Mouse (Mus musculus) liver, postnatal 0 days (tissue): ENCODE data around the gene Kif20b. TPM values are rescaled to one million over a fixed set of nuclear protein-coding genes. Genes with fewer than 3 reads are reported as not detected.

Source experiments
- ATAC-seq: fragments of 200-750 bp; cut with Nextera tagmentation; 2 replicates; pipeline ENCODE4 v1.8.0; 2017; ENCODE audit warnings: mild to moderate bottlenecking, moderate library complexity
- DNase-seq: peaks from one replicate; pipeline ENCODE4 v3.0.0-alpha.2; 2016
- H3K27ac ChIP-seq: fragments of 300-500 bp; sonication (generic); 2 replicates; pipeline ENCODE4 v1.5.1; 2014; ENCODE audit warnings: antibody characterized with exemption, moderate library complexity, mild to moderate bottlenecking, low read depth
- H3K27me3 ChIP-seq: fragments of 300-500 bp; sonication (generic); 2 replicates; pipeline ENCODE4 v1.6.1; 2014; ENCODE audit warnings: low read length, control low read depth, mixed read lengths; ENCODE audit not compliant: insufficient read depth
- H3K36me3 ChIP-seq: fragments of 300-500 bp; sonication (generic); replicated peaks from 2 replicates; pipeline ENCODE4 v1.6.1; 2014; ENCODE audit warnings: mild to moderate bottlenecking, control low read depth, low read length, moderate library complexity, mixed read lengths; ENCODE audit not compliant: insufficient read depth
- H3K4me1 ChIP-seq: fragments of 300-500 bp; sonication (generic); 2 replicates; pipeline ENCODE4 v1.6.1; 2014; ENCODE audit warnings: antibody characterized with exemption, mild to moderate bottlenecking, control low read depth; ENCODE audit not compliant: insufficient read depth
- H3K4me2 ChIP-seq: fragments of 300-500 bp; sonication (generic); 2 replicates; pipeline ENCODE4 v1.6.1; 2014; ENCODE audit warnings: low read depth, mild to moderate bottlenecking, low read length, moderate library complexity, mixed read lengths
- H3K4me3 ChIP-seq: fragments of 300-500 bp; sonication (generic); 2 replicates; pipeline ENCODE4 v1.5.1; 2014; ENCODE audit warnings: low read depth, low read length
- H3K9ac ChIP-seq: fragments of 300-500 bp; sonication (generic); replicated peaks from 2 replicates; pipeline ENCODE4 v1.6.1; 2014; ENCODE audit warnings: mild to moderate bottlenecking, moderate library complexity
- H3K9me3 ChIP-seq: fragments of 300-500 bp; sonication (generic); 2 replicates; pipeline ENCODE4 v1.6.1; 2016; ENCODE audit warnings: mild to moderate bottlenecking, control low read depth, low read length, mixed read lengths
- CTCF ChIP-seq: sonication (generic); IDR thresholded peaks from 2 replicates; pipeline ENCODE4 v1.5.1; 2016; ENCODE audit warnings: antibody characterized with exemption, low read depth
- EP300 ChIP-seq: IDR thresholded peaks from 2 replicates; pipeline ENCODE4 v1.6.1; 2016; ENCODE audit warnings: antibody characterized with exemption, low read depth, mild to moderate bottlenecking
- WGBS: fragments of 180-500 bp; shearing (Covaris S2); extraction: QIAGEN DNeasy Blood & Tissue Kit; methylation state at CpG from one replicate; pipeline ENCODE4 v1.1.7; 2014; ENCODE audit not compliant: insufficient replicate concordance; 5-methylcytosine and 5-hydroxymethylcytosine counted together
- polyA plus RNA-seq: library from polyadenylated mRNA; unstranded; fragments of >200 nt; fragmentation: Nextera tagmentation; extraction: Ambion mirVana; gene quantifications from 2 replicates; pipeline ENCODE4 v1.2.1, GENCODE M21; 2015

Gene Kif20b
- polyA plus RNA-seq, 1 experiment from 2014 or later = 18.0 TPM

DNA sequence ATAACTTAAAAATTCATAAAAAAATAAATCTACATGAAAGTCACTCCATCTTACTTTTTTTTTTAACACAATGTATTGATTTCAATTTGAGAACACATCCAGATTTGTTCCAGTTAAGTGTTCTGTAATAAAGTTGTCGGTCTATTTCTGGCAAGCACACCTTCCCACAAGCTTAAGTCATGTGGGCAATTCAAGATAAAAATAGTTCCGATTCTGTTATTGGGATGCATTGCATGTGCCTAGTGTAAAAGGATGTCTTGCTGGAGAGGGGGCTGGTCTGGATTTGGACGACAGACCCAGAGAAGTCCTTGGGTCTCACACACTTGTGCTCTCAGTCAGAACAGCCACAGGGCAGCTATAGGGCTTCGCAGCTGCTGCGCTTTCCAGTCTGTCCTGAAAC lies 15.4 kb upstream of the Kif20b start:
- no peak for DNase-seq

DNA sequence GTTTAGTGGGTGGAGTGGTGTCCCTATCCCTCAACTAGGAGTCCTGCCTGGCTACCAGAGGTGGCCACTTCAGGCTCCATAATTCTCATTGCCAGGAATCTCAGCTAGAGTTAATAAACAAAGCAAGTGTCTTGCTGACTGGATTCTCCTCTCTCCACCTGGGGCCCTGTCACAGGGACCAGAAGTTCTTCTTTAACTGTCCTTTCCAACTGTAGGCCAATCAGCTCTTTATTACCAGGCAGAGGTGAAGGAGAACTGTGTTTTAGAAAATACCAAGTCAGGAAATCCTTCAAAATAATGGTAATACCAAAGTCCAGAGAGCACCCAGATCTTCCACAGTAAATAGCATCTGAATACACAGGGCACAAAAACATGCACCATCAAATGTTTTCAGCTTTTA lies 9.8 kb upstream of the Kif20b start:
- no peaks in the 10 kb centered on the region for H3K36me3 ChIP-seq
- no peak overlapping the region for H3K4me3 ChIP-seq
- H3K4me2 ChIP-seq = no peak overlapping the region
- no peak overlapping the region for H3K9ac ChIP-seq
- H3K9me3 ChIP-seq = no peaks in the 10 kb centered on the region
- ATAC-seq = no peak
- H3K27ac ChIP-seq = no peak overlapping the region
- no peaks in the 10 kb centered on the region; the same call in 1 of the 2 replicates for H3K4me1 ChIP-seq
- H3K27me3 ChIP-seq = no peaks in the 10 kb centered on the region
- TF ChIP-seq CTCF = no peak
- no peak for TF ChIP-seq EP300
- DNase-seq = no peak

More for the DNA sequence above, 15.4 kb upstream of the Kif20b start:
- Histone ChIP-seq H3K27ac (no peak overlapping the region), H3K4me2 (no peak overlapping the region), H3K36me3 (no peaks in the 10 kb centered on the region), H3K9me3 (no peaks in the 10 kb centered on the region), H3K9ac (no peak overlapping the region), H3K4me1 (no peaks in the 10 kb centered on the region; the same call in 1 of the 2 replicates), H3K27me3 (no peaks in the 10 kb centered on the region), H3K4me3 (no peak overlapping the region)
- no peak for ATAC-seq
- WGBS = 54% methylated on average over 5 of the region's 5 CpGs
- TF ChIP-seq CTCF (no peak), EP300 (no peak)

DNA sequence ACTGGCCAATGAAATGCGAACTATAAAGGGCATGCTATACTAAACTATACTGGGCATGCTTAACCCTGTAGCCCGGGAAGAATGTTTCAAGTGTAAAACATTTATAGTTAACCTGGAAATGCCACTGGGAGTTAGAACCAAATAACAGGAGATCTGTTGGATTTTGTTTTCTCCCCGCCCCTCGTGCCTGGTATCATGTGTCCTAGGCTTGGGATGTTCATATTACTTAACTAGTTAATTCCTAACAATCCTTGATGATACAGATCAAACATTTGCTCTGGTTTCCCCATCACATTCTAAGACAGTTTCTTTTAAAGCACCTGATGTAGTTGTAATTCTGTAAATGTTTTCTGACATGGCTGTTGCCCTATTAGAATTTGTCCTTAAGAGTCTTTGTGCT lies 2.1 kb upstream of the Kif20b start:
- no peak for ATAC-seq
- Histone ChIP-seq H3K4me1 (no peaks in the 10 kb centered on the region; the same call in 1 of the 2 replicates), H3K9ac (no peak overlapping the region), H3K4me2 (no peak overlapping the region), H3K27me3 (no peaks in the 10 kb centered on the region), H3K4me3 (no peak overlapping the region), H3K9me3 (no peaks in the 10 kb centered on the region), H3K27ac (no peak overlapping the region), H3K36me3 (peaks cover 1% of the 10 kb centered on the region; the same call in 1 of the 2 replicates)
- DNase-seq = no peak
- 84% methylated on average over 4 of the region's 4 CpGs for WGBS
- no peak for TF ChIP-seq CTCF
- no peak for TF ChIP-seq EP300

DNA sequence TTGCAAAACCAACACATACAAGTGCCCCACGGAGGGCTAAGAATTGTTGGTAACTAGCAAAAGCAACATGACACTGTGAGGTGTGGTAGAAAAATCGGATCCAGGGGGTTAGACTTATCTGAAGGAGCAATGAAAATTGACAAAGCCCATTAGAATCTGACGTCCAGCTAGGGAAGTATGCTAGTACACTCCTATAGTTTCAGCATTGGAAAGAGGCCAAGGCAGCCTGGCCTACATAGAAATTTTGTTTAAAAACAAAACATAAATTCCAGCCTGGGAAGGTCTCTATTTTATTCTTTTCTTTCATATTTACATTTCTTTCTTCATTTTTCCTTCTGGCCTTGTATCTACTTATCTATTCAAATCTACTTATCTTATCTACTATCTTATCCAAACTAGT lies 1.6 kb upstream of the Kif20b start:
- Histone ChIP-seq H3K36me3 (peaks cover 3% of the 10 kb centered on the region; the same call in 1 of the 2 replicates), H3K4me1 (no peaks in the 10 kb centered on the region; the same call in 1 of the 2 replicates), H3K4me3 (no peak overlapping the region), H3K9me3 (no peaks in the 10 kb centered on the region), H3K27ac (no peak overlapping the region), H3K9ac (no peak overlapping the region), H3K27me3 (no peaks in the 10 kb centered on the region), H3K4me2 (no peak overlapping the region)
- TF ChIP-seq EP300 = no peak
- no peak for TF ChIP-seq CTCF
- ATAC-seq = no peak
- WGBS = 74% methylated on average over 3 of the region's 3 CpGs
- no peak for DNase-seq

DNA sequence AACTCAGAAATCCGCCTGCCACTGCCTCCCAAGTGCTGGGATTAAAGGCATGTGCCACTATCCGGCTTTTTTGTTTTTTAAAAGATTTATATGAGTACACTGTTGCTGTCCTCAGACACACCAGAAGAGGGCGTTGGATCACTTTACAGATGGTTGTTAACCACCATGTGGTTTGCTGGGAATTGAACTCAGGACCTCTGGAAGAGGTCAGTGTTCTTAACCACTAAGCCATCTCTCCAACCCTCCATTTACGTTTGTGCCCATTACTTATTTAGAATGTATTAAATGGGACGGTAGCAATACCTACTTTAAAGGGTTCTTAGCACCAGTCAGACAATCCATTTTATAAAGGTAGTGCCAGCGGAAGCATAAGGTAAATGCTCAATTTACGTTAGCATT lies 909 bp upstream of the Kif20b start:
- H3K4me3 ChIP-seq = peak overlapping the region; percentile 74
- no peaks in the 10 kb centered on the region; the same call in 1 of the 2 replicates for H3K4me1 ChIP-seq
- H3K4me2 ChIP-seq = peak overlapping the region; percentile 85
- peak overlapping the region; percentile 93 for H3K27ac ChIP-seq
- H3K36me3 ChIP-seq = peaks cover 3% of the 10 kb centered on the region; the same call in 1 of the 2 replicates
- ATAC-seq (no peak), DNase-seq (peak; percentile 24)
- peak; percentile 50 for TF ChIP-seq CTCF
- TF ChIP-seq EP300 = no peak
- peak overlapping the region; percentile 73 for H3K9ac ChIP-seq
- H3K9me3 ChIP-seq = no peaks in the 10 kb centered on the region
- 21% methylated on average over 7 of the region's 7 CpGs for WGBS
- no peaks in the 10 kb centered on the region for H3K27me3 ChIP-seq

DNA sequence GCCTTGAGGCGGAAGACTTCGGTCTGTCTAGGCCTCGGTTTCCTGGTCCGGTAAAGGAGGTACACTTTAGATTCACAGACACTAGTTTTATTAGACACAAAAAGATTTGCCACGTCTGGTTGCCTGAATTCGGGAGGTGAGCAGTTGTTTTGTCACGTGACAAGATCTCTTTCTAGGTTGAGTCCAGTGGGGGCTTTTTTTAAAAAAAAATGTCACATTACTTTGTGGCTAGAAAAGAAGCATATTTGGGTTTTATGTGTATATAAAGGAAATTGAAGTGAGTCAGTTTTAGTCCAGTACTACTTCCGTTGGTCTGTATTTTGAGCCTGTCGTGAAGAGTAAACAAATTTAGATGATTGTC lies 422 bp downstream of the Kif20b start:
- H3K36me3 ChIP-seq = peaks cover 3% of the 10 kb centered on the region; the same call in 1 of the 2 replicates
- peak overlapping the region; percentile 74 for H3K4me3 ChIP-seq
- H3K9me3 ChIP-seq = no peaks in the 10 kb centered on the region
- no peaks in the 10 kb centered on the region; the same call in 1 of the 2 replicates for H3K4me1 ChIP-seq
- H3K27me3 ChIP-seq = no peaks in the 10 kb centered on the region
- TF ChIP-seq CTCF = no peak
- H3K27ac ChIP-seq = no peak overlapping the region
- DNase-seq (no peak), ATAC-seq (no peak)
- H3K4me2 ChIP-seq = peak overlapping the region; percentile 85
- WGBS = under 1% methylated on average over 9 of the region's 9 CpGs
- H3K9ac ChIP-seq = peak overlapping the region; percentile 62

DNA sequence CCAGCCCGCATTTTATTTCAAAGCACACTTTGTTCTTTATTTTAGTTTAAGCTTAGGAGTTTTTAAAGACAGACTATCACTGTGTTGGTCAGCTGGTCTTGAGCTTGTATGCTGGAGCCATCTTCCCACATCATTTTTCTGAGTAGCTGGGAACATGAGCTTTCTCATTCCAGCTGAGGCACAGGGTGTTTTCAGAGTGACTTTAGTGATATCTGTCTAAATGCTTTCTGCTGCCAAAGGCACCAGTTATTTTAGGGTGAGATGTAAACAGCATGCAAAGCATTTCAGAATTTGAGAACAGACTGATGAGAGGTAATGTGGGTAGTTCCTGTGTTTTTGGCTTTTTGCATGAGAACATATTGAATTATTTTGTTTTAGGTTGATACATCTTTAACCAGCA lies 25.0 kb downstream of the Kif20b start:
- Histone ChIP-seq H3K27ac (no peak overlapping the region), H3K9ac (no peak overlapping the region), H3K27me3 (no peaks in the 10 kb centered on the region), H3K9me3 (no peaks in the 10 kb centered on the region), H3K4me1 (no peaks in the 10 kb centered on the region), H3K4me3 (no peak overlapping the region), H3K36me3 (peaks cover 46% of the 10 kb centered on the region), H3K4me2 (no peak overlapping the region)
- ATAC-seq (no peak), DNase-seq (no peak)
- 90% methylated on average over 1 of the region's 1 CpGs for WGBS
- TF ChIP-seq EP300 (no peak), CTCF (no peak)
